Mouse (Mus musculus) kidney, embryonic 15.5 days (tissue): ENCODE measurements around the gene 9430097D07Rik. TPM values are rescaled to one million over a fixed set of nuclear protein-coding genes. Genes with fewer than 3 reads are reported as not detected.

Experiments used
- ATAC-seq: fragments of 200-750 bp; cut with Nextera tagmentation; replicated peaks from 2 replicates; pipeline ENCODE4 v1.8.0; 2017; ENCODE audit warnings: moderate TSS enrichment; ENCODE audit not compliant: low FRiP score
- H3K27ac ChIP-seq: fragments of 300-500 bp; sonication (generic); 2 replicates; pipeline ENCODE4 v1.5.1; 2015; ENCODE audit warnings: mild to moderate bottlenecking, inconsistent platforms
- H3K27me3 ChIP-seq: fragments of 300-500 bp; sonication (generic); 2 replicates; pipeline ENCODE4 v1.6.1; 2015; ENCODE audit warnings: inconsistent platforms
- H3K36me3 ChIP-seq: fragments of 300-500 bp; sonication (generic); 2 replicates; pipeline ENCODE4 v1.6.1; 2015; ENCODE audit warnings: inconsistent platforms
- H3K4me1 ChIP-seq: fragments of 300-500 bp; sonication (generic); 2 replicates; pipeline ENCODE4 v1.6.1; 2015; ENCODE audit warnings: inconsistent platforms
- H3K4me2 ChIP-seq: fragments of 300-500 bp; sonication (generic); 2 replicates; pipeline ENCODE4 v1.6.1; 2015; ENCODE audit warnings: moderate library complexity, mild to moderate bottlenecking, inconsistent platforms
- H3K4me3 ChIP-seq: fragments of 300-500 bp; sonication (generic); replicated peaks from 2 replicates; pipeline ENCODE4 v1.5.1; 2015; ENCODE audit warnings: mild to moderate bottlenecking, inconsistent platforms
- H3K9ac ChIP-seq: fragments of 300-500 bp; sonication (generic); 2 replicates; pipeline ENCODE4 v1.6.1; 2015; ENCODE audit warnings: mild to moderate bottlenecking, inconsistent platforms
- H3K9me3 ChIP-seq: fragments of 300-500 bp; sonication (generic); replicated peaks from 2 replicates; pipeline ENCODE4 v1.6.1; 2016; ENCODE audit warnings: inconsistent platforms
- WGBS: fragments of 180-500 bp; shearing (Covaris S2); methylation state at CpG from one replicate; pipeline ENCODE4 v1.1.7; 2015; ENCODE audit warnings: mixed read lengths; 5-methylcytosine and 5-hydroxymethylcytosine counted together
- polyA plus RNA-seq: library from polyadenylated mRNA; unstranded; fragments of >200 nt; fragmentation: Nextera tagmentation; extraction: Ambion mirVana; gene quantifications from 2 replicates; pipeline ENCODE4 v1.2.1, GENCODE M21; 2015

The 9430097D07Rik gene
- polyA plus RNA-seq, 1 experiment from 2014 or later, result 0.17 TPM

DNA sequence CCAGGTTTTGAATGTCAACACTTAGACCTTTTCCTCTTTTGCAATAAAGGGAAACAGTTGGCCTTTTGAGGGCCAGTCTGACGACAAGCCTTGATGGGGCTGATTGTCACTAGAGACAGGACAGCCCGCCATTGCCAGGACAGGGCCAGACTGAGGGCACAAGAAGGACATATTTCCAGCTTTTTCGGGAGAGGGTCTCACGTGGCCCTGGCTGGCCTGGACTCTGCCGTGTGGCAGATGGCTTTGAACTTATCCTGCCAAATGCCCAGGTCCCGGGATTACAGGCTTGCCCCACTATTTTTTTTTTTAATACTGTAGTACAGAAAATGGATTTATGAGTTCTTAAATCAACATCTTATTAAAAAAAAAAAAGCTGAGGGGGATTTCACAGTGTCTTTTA, 15.8 kb upstream of the 9430097D07Rik start:
- H3K4me1 ChIP-seq, result peaks cover 44% of the 10 kb centered on the region
- no peak for ATAC-seq
- no peak overlapping the region for H3K4me3 ChIP-seq
- no peak overlapping the region for H3K9ac ChIP-seq
- 65% methylated on average over 6 of the region's 6 CpGs for WGBS
- no peaks in the 10 kb centered on the region for H3K9me3 ChIP-seq
- no peak overlapping the region for H3K4me2 ChIP-seq
- peaks cover 19% of the 10 kb centered on the region for H3K36me3 ChIP-seq
- H3K27me3 ChIP-seq, result no peaks in the 10 kb centered on the region
- no peak overlapping the region for H3K27ac ChIP-seq

DNA sequence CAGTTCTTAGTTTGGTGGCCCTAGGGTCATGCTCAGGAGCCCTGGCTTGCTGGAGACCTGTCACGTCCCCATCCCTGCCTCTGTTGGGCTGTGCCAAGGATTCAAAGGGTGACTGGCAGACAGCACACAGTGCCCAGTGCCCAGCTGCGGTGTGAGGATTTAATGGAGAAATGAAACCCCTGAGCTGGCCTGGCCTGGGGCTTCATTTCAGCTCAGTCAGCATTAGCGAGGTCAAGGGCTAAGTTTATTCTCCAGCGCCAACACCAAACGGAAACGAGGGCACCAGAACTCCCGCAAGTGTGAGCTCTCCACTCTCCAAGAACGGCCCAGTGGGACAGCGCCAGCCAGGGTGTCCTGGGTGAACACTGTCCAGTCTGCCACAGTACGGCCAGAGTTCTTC, 14.7 kb upstream of the 9430097D07Rik start:
- Histone ChIP-seq H3K4me3 (no peak overlapping the region), H3K9me3 (no peaks in the 10 kb centered on the region), H3K4me2 (no peak overlapping the region), H3K4me1 (peaks cover 44% of the 10 kb centered on the region), H3K27ac (no peak overlapping the region), H3K36me3 (peaks cover 15% of the 10 kb centered on the region), H3K9ac (no peak overlapping the region), H3K27me3 (no peaks in the 10 kb centered on the region)
- WGBS, result 52% methylated on average over 10 of the region's 10 CpGs
- no peak for ATAC-seq

DNA sequence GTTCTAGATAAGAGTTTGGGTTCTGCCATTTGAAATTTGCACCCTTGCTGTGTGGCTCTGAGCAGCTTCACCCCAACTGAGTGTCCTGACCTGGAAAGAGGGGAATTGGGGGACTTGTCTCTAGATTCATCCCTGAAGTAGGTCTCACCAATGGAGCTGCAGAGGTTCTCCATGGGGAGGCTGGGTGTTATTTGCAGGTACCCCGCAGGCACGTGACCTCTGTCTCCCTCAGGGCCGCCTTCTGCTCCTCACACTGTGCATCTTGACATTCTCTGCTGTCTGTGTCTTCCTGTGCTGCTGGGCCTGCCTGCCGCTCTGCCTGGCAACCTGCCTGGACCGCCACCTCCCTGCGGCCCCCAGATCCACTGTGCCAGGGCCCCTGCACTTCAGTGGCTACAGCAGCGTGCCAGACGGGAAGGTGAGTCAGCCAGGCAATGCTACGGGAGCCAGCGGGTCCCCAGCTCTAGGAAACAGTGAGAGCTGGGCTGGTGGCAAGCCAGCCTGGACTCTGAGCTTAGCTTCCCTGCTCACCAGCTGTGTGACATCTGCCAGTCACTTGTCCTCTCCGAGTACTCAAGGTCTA, 13.8 kb upstream of the 9430097D07Rik start:
- no peak overlapping the region for H3K27ac ChIP-seq
- H3K36me3 ChIP-seq, result peaks cover 5% of the 10 kb centered on the region
- 75% methylated on average over 11 of the region's 11 CpGs for WGBS

DNA sequence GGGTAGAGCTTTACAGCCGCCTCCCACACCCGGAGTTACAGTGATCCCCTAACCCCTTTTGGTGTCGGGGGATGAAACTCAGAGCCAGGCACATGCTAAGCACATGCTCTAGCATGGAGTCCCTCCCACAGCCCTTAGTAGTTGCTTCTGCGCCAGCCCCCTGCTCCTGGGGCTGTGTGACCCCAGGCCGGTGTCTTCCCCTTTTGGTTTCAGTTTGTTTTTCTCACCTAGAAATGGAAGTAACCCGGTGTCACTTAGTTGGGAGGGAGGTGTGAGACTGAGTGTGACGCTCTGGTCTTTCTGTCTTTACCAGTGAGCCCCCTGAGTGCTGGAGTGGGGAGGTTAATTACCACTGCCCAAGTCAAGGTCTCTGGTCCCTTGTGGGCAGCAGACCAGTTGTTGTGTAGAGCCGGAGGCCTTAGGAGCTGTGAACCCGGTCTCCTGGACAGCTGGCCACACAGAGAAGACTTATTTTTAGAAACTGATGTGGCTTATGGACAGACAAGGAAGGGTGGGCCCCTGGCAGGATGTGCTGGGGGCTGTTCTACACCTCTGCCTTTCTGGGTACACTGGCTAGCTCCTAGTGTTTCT, 12.3 kb upstream of the 9430097D07Rik start:
- whole genome bisulfite sequencing, result 20% methylated on average over 9 of the region's 9 CpGs
- Histone ChIP-seq H3K4me2 (peak overlapping the region; percentile 81), H3K4me1 (peaks cover 50% of the 10 kb centered on the region), H3K4me3 (peak overlapping the region; percentile 63), H3K9me3 (no peaks in the 10 kb centered on the region), H3K9ac (peak overlapping the region; percentile 57), H3K27ac (0 out of 2 replicates have a peak overlapping the region, but pooled peaks have one; percentile 14), H3K36me3 (no peaks in the 10 kb centered on the region), H3K27me3 (peaks cover 5% of the 10 kb centered on the region; the same call in 1 of the 2 replicates)
- ATAC-seq, result no peak

More for the DNA sequence above, 13.8 kb upstream of the 9430097D07Rik start:
- no peaks in the 10 kb centered on the region for H3K27me3 ChIP-seq
- ATAC-seq, result no peak
- H3K4me1 ChIP-seq, result peaks cover 44% of the 10 kb centered on the region
- H3K4me3 ChIP-seq, result no peak overlapping the region
- no peaks in the 10 kb centered on the region for H3K9me3 ChIP-seq
- no peak overlapping the region for H3K9ac ChIP-seq
- H3K4me2 ChIP-seq, result no peak overlapping the region

DNA sequence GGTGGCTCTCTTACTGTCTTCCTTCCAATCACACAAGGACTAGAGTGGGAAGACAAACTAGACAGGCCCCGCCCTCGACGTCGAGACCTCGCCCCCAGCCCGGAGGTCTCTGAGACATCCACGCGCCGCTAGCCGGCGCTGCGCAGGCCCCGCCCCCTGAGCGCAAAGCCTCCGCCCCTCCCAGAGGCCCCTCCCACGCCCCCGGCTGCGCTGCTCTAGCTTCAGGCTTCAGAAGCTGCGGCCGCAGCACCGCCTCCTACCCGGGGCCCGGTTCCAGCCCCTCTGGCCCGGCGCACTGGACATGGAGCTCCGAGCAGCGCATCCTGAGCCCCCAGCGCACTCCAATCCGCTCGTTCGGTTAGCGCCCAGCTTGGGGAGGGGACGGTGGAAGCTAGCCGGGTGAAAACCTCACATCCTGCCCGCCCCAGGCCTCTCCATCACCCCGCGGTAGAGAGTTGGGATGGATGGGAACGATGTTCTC, 11.4 kb upstream of the 9430097D07Rik start, which contains the start of gene St6galnac4:
Gene St6galnac4, plus strand, starts transcription at position 225 of the 481 bp plus-strand sequence.
- no peaks in the 10 kb centered on the region for H3K9me3 ChIP-seq
- H3K27me3 ChIP-seq, result peaks cover 7% of the 10 kb centered on the region
- H3K4me3 ChIP-seq, result peak within 1 kb of the TSS; percentile 63
- peak within 1 kb of the TSS; percentile 57 for H3K9ac ChIP-seq
- H3K36me3 ChIP-seq, result no peaks in the 10 kb centered on the region
- ATAC-seq, result peak; percentile 87
- H3K4me1 ChIP-seq, result peaks cover 51% of the 10 kb centered on the region
- WGBS, result 1% methylated on average over 38 of the region's 38 CpGs
- peak within 1 kb of the TSS; percentile 59 for H3K27ac ChIP-seq
- H3K4me2 ChIP-seq, result peak within 1 kb of the TSS; percentile 81

DNA sequence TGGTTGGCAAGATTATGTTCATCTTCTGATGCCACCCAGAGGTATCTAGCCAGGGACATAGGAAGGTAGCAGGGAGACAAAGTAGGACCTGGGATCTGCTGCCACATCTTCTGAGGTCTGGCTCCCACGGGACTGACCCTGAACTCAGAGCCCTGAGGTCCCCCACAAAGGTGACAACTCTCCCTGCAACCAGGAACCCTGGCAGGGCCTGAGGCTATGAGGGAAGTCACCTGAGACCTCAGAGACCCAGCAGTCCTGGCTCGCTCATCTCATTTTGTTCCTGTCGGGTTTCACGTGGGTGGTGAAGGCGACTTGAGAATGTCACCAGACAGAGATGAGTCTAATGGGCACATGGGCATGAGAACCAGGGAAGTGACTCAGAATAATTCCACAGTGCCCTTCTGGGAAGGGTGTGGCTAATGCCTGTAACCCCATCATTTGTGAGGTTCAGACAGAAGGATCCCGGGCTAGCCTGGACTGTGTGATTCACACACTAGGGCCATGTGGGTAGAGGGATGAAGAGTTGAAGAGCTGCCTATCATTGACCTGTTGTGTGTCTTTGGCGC, 9.7 kb upstream of the 9430097D07Rik start:
- Histone ChIP-seq H3K4me2 (no peak overlapping the region), H3K4me3 (no peak overlapping the region), H3K27ac (no peak overlapping the region), H3K4me1 (peaks cover 47% of the 10 kb centered on the region), H3K36me3 (no peaks in the 10 kb centered on the region), H3K27me3 (peaks cover 13% of the 10 kb centered on the region), H3K9ac (no peak overlapping the region), H3K9me3 (no peaks in the 10 kb centered on the region)
- WGBS, result 85% methylated on average over 7 of the region's 7 CpGs
- no peak for ATAC-seq

DNA sequence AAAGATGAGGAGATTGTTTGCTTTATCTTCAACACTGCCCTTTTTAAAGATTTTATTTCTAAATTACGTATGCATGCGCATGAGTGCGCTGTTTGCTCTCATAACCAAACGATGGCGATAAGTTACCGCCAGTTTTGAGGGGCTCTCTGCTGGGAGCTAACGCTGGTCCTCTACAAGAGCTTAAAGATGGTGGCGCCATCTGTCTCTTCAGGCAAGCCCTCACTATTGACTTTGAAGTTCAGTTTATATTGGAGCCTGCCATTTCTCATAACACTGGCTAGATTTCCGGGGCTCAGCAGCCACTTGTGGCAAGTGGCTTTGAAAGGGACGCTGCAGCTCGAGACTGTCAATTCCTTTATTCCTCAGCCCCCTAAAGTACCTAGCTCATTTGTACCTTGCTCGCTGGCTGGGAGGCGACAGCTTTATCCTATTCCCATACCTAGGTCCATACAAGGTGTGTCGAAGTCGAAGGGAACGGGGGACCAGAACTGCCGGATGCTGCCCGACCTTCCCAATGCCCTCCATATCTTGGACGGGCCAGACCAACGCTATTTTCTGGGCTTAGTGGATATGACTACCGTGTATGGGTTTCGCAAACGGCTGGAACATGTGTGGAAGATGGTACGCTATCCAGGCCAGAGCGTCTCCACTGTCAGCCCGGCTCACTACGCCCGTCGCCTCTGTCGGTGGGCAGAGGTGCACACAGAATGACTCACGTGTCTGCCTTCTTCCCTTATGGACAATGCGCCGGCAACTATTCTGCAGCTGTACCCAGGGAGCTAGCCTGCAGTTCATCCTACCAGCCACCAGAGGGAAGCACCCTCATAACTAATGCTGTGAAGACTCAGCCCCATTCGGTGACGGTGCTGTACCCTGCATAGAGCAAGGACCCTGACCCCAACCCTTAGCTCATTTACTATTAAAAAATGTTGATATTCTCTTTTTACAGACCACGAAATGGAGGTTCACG, 7.6 kb upstream of the 9430097D07Rik start:
- Histone ChIP-seq H3K4me2 (peak overlapping the region; percentile 63), H3K4me3 (peak overlapping the region; percentile 31), H3K9ac (peak overlapping the region; percentile 5; the same call in 1 of the 2 replicates), H3K27ac (no peak overlapping the region), H3K27me3 (peaks cover 34% of the 10 kb centered on the region), H3K9me3 (no peaks in the 10 kb centered on the region), H3K4me1 (peaks cover 26% of the 10 kb centered on the region), H3K36me3 (no peaks in the 10 kb centered on the region)
- 16% methylated on average over 37 of the region's 37 CpGs for WGBS
- peak; percentile 59; the same call in 1 of the 2 replicates for ATAC-seq

DNA sequence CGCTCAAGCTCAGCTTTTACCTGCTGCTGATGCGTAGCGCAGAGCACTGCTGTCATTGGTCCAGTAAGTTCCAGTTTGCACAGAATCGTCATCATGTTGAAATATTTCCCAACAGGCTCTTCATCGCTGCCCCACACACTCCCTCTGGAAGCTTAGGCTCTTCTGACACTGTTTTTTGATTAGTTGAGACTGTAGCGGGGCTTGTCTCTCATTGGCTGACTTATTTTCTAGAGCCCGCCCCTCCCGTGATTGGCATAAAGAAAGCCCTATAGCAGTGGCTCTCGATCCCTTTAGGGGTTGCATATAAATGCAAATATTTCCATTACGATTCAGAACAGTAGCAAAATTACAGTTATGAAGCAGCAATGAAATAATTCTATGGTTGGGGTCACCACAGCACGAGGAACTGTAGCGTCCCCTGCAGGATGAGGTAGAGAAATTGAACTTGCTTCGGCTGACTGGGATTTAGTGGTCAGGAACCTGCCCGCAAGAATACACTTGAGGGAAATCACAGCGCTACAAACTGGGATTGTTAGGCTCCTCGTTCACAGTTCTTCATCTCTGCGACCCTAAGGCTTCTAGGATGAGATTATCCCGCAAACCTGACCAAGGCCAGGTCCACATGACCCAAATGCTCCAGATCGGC, 6.1 kb upstream of the 9430097D07Rik start:
- H3K4me1 ChIP-seq, result peaks cover 10% of the 10 kb centered on the region
- H3K9me3 ChIP-seq, result no peaks in the 10 kb centered on the region
- H3K4me3 ChIP-seq, result peak overlapping the region; percentile 35
- WGBS, result 34% methylated on average over 19 of the region's 19 CpGs
- H3K9ac ChIP-seq, result no peak overlapping the region
- H3K27ac ChIP-seq, result no peak overlapping the region
- ATAC-seq, result 0 out of 2 replicates have a peak, but pooled peaks have one; percentile 9
- no peaks in the 10 kb centered on the region for H3K36me3 ChIP-seq
- peaks cover 44% of the 10 kb centered on the region for H3K27me3 ChIP-seq
- peak overlapping the region; percentile 50 for H3K4me2 ChIP-seq

DNA sequence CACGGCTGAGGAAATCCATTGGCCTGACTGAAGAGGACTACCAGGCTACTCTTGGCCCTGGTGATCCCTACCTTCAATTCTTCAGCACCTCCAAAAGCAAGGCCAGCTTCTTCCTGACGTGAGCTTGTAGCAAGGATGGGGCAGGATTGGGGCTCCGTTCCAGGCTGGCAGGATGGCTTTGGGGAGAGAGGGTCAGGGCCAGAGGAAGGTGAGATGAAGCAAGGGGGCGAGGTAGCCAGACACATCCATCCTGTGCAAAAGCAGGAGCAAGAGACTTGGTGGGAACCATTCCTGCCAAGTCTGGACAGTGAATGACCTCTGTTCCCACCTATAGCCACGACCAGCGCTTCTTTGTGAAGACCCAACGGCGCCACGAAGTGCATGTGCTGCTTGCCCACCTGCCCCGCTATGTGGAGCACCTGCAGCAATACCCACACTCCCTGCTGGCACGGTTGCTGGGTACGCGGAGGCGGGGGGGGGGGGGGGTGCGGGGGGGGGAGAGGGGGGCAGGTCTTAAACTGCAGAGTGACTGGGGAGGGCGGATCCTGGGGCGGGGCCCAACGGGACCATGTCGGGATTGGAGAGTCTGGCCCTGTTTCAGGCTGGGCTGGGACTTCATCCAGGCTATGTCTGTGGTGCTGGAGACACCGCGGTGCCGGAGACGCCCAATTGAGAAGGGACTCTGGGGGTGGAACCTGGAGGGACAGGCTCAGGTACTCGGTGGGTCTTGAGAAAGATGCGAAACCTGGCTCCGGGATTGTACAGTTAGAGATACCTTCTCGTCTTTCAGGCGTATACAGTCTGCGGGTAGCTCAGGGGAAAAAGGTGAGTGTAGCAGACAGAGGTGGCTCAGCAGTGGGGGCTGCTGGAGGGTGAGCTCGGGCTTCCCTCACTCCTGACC, 2.9 kb upstream of the 9430097D07Rik start:
- Histone ChIP-seq H3K4me3 (no peak overlapping the region), H3K36me3 (peaks cover 3% of the 10 kb centered on the region), H3K4me2 (no peak overlapping the region), H3K27ac (no peak overlapping the region), H3K9me3 (no peaks in the 10 kb centered on the region), H3K27me3 (peaks cover 53% of the 10 kb centered on the region), H3K9ac (no peak overlapping the region), H3K4me1 (peaks cover 17% of the 10 kb centered on the region)
- no peak for ATAC-seq
- 37% methylated on average over 25 of the region's 30 CpGs for WGBS

DNA sequence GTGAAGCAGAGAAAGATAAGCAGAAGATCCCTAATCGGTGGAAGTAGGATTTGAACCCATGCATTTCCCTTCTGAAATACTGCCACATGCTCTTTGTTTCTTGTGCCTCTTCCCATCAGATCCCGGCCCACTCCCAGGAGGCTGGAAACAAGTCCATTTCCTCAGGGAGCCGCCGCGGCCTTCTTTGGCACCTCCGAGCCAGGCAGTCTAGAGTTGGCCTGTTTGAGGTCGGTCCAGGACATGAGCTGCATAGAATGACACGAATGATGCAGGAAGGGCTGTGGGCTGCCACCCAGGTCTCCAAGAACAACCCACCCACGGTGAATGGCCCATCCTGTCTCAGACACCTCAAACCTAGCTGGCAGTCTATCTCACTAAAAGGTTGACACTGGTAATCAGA, 1.0 kb upstream of the 9430097D07Rik start:
- H3K36me3 ChIP-seq, result peaks cover 10% of the 10 kb centered on the region
- H3K9ac ChIP-seq, result no peak overlapping the region
- WGBS, result 89% methylated on average over 9 of the region's 9 CpGs
- H3K27me3 ChIP-seq, result peaks cover 46% of the 10 kb centered on the region
- H3K4me3 ChIP-seq, result no peak overlapping the region
- no peak for ATAC-seq
- H3K27ac ChIP-seq, result no peak overlapping the region
- H3K9me3 ChIP-seq, result no peaks in the 10 kb centered on the region
- peaks cover 19% of the 10 kb centered on the region for H3K4me1 ChIP-seq
- H3K4me2 ChIP-seq, result no peak overlapping the region
